Mouse (Mus musculus): ENCODE measurements around the gene A4gnt. TPM values are rescaled to one million over a fixed set of nuclear protein-coding genes. Genes with fewer than 3 reads are reported as not detected.
"Not testable (repeated sequence)": the region's sequence is repeated elsewhere in the genome, so short reads cannot be mapped to it uniquely, and the experiment has no call there.

Gene A4gnt
- total RNA-seq, 1 experiment: not detected

GRCm38 (mm10) chr9:99591144-99591543, 21.2 kb upstream of the A4gnt start:
- DNase-seq (ENCODE audit: low read depth, low spot score): no peak
- no peak for TF ChIP-seq MAFK (IDR thresholded peaks at IDR 0.05; ENCODE audit: insufficient read depth, low read depth, low read length)
- no peak for TF ChIP-seq ZC3H11A (IDR thresholded peaks at IDR 0.05; ENCODE audit: borderline replicate concordance, low read depth, low read length)
- no peak for TF ChIP-seq CHD2 (IDR thresholded peaks at IDR 0.05; ENCODE audit: low read depth, low read length)
- TF ChIP-seq HCFC1 (IDR thresholded peaks at IDR 0.05; ENCODE audit: borderline replicate concordance, insufficient read depth, low read length): no peak
- no peak for TF ChIP-seq ZNF384 (IDR thresholded peaks at IDR 0.05; ENCODE audit: low read depth, low read length)
- H3K9me3 ChIP-seq (ENCODE audit: control insufficient read depth, insufficient read depth, low read depth, low read length): no peaks in the 10 kb centered on the region
- H3K4me1 ChIP-seq (ENCODE audit: control insufficient read depth in 2 of 2, insufficient read depth in 2 of 2, low read length in 2 of 2, poor library complexity in 1 of 2): peaks cover 0 to 2% of the 10 kb centered on the region in 2 experiments; a peak in 1 of 4 replicates
- no peaks in the 10 kb centered on the region for H3K36me3 ChIP-seq (ENCODE audit: control insufficient read depth, insufficient read depth, low read length, poor library complexity, severe bottlenecking)
- no peak overlapping the region for H3K27ac ChIP-seq (ENCODE audit: insufficient read depth, low read depth, low read length, poor library complexity, severe bottlenecking)
- H3K9ac ChIP-seq (ENCODE audit: insufficient read depth, low read depth, low read length, poor library complexity, severe bottlenecking): no peak overlapping the region
- in situ Hi-C loops (cut with MboI; ENCODE audit: low sequenced_read_pairs in 2 of 2, unreplicated experiment in 2 of 2): no loop called here
- peak overlapping the region; percentile 15 to 51; a peak in 2 of 4 replicates for H3K4me3 ChIP-seq (ENCODE audit: insufficient read depth in 1 of 2, low read depth in 1 of 2, low read length in 2 of 2, poor library complexity in 1 of 2, severe bottlenecking in 1 of 2)

- H3K4me3 ChIP-seq (ENCODE audit: insufficient read depth in 1 of 2, low read depth in 1 of 2, low read length in 2 of 2, poor library complexity in 1 of 2, severe bottlenecking in 1 of 2); in situ Hi-C loops (cut with MboI; ENCODE audit: low sequenced_read_pairs in 2 of 2, unreplicated experiment in 2 of 2); H3K9ac ChIP-seq (ENCODE audit: insufficient read depth, low read depth, low read length, poor library complexity, severe bottlenecking); H3K4me1 ChIP-seq (ENCODE audit: control insufficient read depth in 2 of 2, insufficient read depth in 2 of 2, low read length in 2 of 2, poor library complexity in 1 of 2); H3K27ac ChIP-seq (ENCODE audit: insufficient read depth, low read depth, low read length, poor library complexity, severe bottlenecking); H3K36me3 ChIP-seq (ENCODE audit: control insufficient read depth, insufficient read depth, low read length, poor library complexity, severe bottlenecking); DNase-seq (ENCODE audit: low read depth, low spot score); H3K9me3 ChIP-seq (ENCODE audit: control insufficient read depth, insufficient read depth, low read depth, low read length): not testable (repeated sequence)
Measured at GRCm38 (mm10) chr9:99599127-99599526, 13.2 kb upstream of the A4gnt start.

DNA sequence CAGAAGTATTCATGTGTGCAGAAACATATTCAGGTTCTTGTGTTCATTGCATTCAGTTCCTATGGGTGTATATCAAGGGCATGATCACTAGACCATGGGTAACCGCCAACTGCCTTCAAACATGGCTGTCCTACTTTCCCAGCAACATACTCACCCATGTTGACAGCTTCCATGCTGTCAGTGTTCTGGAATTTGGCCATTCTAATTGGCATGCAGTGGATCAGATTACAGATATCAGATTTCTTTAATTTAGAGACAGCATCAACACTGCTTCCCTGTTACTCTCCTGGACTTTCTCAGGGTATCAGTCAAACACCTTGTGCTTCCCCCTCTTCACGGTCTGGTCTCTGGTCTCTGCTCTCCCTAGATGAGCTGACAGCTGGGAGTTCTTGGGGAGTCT, 8.7 kb upstream of the A4gnt start:
- no peak overlapping the region for H3K27ac ChIP-seq (ENCODE audit: insufficient read depth, low read depth, low read length, poor library complexity, severe bottlenecking)
- TF ChIP-seq CHD2 (IDR thresholded peaks at IDR 0.05; ENCODE audit: low read depth, low read length): no peak
- no peak for TF ChIP-seq ZC3H11A (IDR thresholded peaks at IDR 0.05; ENCODE audit: borderline replicate concordance, low read depth, low read length)
- TF ChIP-seq MAFK (IDR thresholded peaks at IDR 0.05; ENCODE audit: insufficient read depth, low read depth, low read length): no peak
- TF ChIP-seq ZNF384 (IDR thresholded peaks at IDR 0.05; ENCODE audit: low read depth, low read length): no peak
- no peak for TF ChIP-seq HCFC1 (IDR thresholded peaks at IDR 0.05; ENCODE audit: borderline replicate concordance, insufficient read depth, low read length)
- in situ Hi-C loops (cut with MboI; ENCODE audit: low sequenced_read_pairs in 2 of 2, unreplicated experiment in 2 of 2): no loop called here

GRCm38 (mm10) chr9:99619688-99620087, 7.4 kb downstream of the A4gnt start:
- H3K4me1 ChIP-seq (ENCODE audit: control insufficient read depth in 2 of 2, insufficient read depth in 2 of 2, low read length in 2 of 2, poor library complexity in 1 of 2): no peaks in the 10 kb centered on the region
- no peaks in the 10 kb centered on the region for H3K9me3 ChIP-seq (ENCODE audit: control insufficient read depth, insufficient read depth, low read depth, low read length)
- no peak overlapping the region for H3K27ac ChIP-seq (ENCODE audit: insufficient read depth, low read depth, low read length, poor library complexity, severe bottlenecking)
- no peak overlapping the region for H3K9ac ChIP-seq (ENCODE audit: insufficient read depth, low read depth, low read length, poor library complexity, severe bottlenecking)
- no peak for TF ChIP-seq MAFK (IDR thresholded peaks at IDR 0.05; ENCODE audit: insufficient read depth, low read depth, low read length)
- TF ChIP-seq HCFC1 (IDR thresholded peaks at IDR 0.05; ENCODE audit: borderline replicate concordance, insufficient read depth, low read length): no peak
- TF ChIP-seq ZC3H11A (IDR thresholded peaks at IDR 0.05; ENCODE audit: borderline replicate concordance, low read depth, low read length): no peak
- no peak for TF ChIP-seq ZNF384 (IDR thresholded peaks at IDR 0.05; ENCODE audit: low read depth, low read length)
- no peak for TF ChIP-seq CHD2 (IDR thresholded peaks at IDR 0.05; ENCODE audit: low read depth, low read length)
- no peaks in the 10 kb centered on the region for H3K36me3 ChIP-seq (ENCODE audit: control insufficient read depth, insufficient read depth, low read length, poor library complexity, severe bottlenecking)
- DNase-seq (ENCODE audit: low read depth, low spot score): no peak
- no peak overlapping the region for H3K4me3 ChIP-seq (ENCODE audit: insufficient read depth in 1 of 2, low read depth in 1 of 2, low read length in 2 of 2, poor library complexity in 1 of 2, severe bottlenecking in 1 of 2)
- in situ Hi-C loops (cut with MboI; ENCODE audit: low sequenced_read_pairs in 2 of 2, unreplicated experiment in 2 of 2): no loop called here

More for the DNA sequence above, 8.7 kb upstream of the A4gnt start:
- Histone ChIP-seq H3K4me1 (ENCODE audit: control insufficient read depth in 2 of 2, insufficient read depth in 2 of 2, low read length in 2 of 2, poor library complexity in 1 of 2) (no peaks in the 10 kb centered on the region), H3K36me3 (ENCODE audit: control insufficient read depth, insufficient read depth, low read length, poor library complexity, severe bottlenecking) (no peaks in the 10 kb centered on the region), H3K9ac (ENCODE audit: insufficient read depth, low read depth, low read length, poor library complexity, severe bottlenecking) (no peak overlapping the region), H3K9me3 (ENCODE audit: control insufficient read depth, insufficient read depth, low read depth, low read length) (no peaks in the 10 kb centered on the region), H3K4me3 (ENCODE audit: insufficient read depth in 1 of 2, low read depth in 1 of 2, low read length in 2 of 2, poor library complexity in 1 of 2, severe bottlenecking in 1 of 2) (no peak overlapping the region)
- DNase-seq (ENCODE audit: low read depth, low spot score): no peak

DNA sequence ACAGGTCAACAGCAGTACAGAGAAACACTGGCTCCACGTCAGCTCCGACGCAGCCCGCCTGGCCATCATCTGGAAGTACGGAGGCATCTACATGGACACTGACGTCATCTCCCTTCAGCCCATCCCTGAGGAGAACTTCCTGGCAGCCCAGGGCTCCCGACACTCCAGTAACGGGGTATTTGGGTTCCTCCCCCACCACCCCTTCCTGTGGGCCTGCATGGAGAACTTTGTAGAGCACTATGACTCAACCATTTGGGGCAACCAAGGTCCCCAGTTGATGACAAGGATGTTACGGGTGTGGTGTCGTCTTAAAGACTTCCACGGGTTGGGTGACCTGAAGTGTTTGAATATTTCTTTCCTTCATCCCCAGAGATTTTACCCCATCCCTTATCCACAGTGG, 7.9 kb downstream of the A4gnt start:
- in situ Hi-C loops (cut with MboI; ENCODE audit: low sequenced_read_pairs in 2 of 2, unreplicated experiment in 2 of 2): no loop called here
- no peak overlapping the region for H3K9ac ChIP-seq (ENCODE audit: insufficient read depth, low read depth, low read length, poor library complexity, severe bottlenecking)
- DNase-seq (ENCODE audit: low read depth, low spot score): no peak

More for the DNA sequence above, 7.9 kb downstream of the A4gnt start:
- TF ChIP-seq CHD2 (IDR thresholded peaks at IDR 0.05; ENCODE audit: low read depth, low read length) (no peak), ZC3H11A (IDR thresholded peaks at IDR 0.05; ENCODE audit: borderline replicate concordance, low read depth, low read length) (no peak), MAFK (IDR thresholded peaks at IDR 0.05; ENCODE audit: insufficient read depth, low read depth, low read length) (no peak), HCFC1 (IDR thresholded peaks at IDR 0.05; ENCODE audit: borderline replicate concordance, insufficient read depth, low read length) (no peak), ZNF384 (IDR thresholded peaks at IDR 0.05; ENCODE audit: low read depth, low read length) (no peak)
- H3K36me3 ChIP-seq (ENCODE audit: control insufficient read depth, insufficient read depth, low read length, poor library complexity, severe bottlenecking): no peaks in the 10 kb centered on the region
- H3K27ac ChIP-seq (ENCODE audit: insufficient read depth, low read depth, low read length, poor library complexity, severe bottlenecking): no peak overlapping the region
- no peaks in the 10 kb centered on the region for H3K9me3 ChIP-seq (ENCODE audit: control insufficient read depth, insufficient read depth, low read depth, low read length)
- H3K4me1 ChIP-seq (ENCODE audit: control insufficient read depth in 2 of 2, insufficient read depth in 2 of 2, low read length in 2 of 2, poor library complexity in 1 of 2): no peaks in the 10 kb centered on the region
- H3K4me3 ChIP-seq (ENCODE audit: insufficient read depth in 1 of 2, low read depth in 1 of 2, low read length in 2 of 2, poor library complexity in 1 of 2, severe bottlenecking in 1 of 2): no peak overlapping the region
